Mouse (Mus musculus) induced T-regulatory cell, adult 2 months (primary cell): Measurements from ENCODE around the gene Thra.

Experiments used
- DNase-seq: peaks from one replicate; pipeline ENCODE4 v3.0.0-alpha.2; 2012; ENCODE audit warnings: low read depth

Gene Thra

DNA sequence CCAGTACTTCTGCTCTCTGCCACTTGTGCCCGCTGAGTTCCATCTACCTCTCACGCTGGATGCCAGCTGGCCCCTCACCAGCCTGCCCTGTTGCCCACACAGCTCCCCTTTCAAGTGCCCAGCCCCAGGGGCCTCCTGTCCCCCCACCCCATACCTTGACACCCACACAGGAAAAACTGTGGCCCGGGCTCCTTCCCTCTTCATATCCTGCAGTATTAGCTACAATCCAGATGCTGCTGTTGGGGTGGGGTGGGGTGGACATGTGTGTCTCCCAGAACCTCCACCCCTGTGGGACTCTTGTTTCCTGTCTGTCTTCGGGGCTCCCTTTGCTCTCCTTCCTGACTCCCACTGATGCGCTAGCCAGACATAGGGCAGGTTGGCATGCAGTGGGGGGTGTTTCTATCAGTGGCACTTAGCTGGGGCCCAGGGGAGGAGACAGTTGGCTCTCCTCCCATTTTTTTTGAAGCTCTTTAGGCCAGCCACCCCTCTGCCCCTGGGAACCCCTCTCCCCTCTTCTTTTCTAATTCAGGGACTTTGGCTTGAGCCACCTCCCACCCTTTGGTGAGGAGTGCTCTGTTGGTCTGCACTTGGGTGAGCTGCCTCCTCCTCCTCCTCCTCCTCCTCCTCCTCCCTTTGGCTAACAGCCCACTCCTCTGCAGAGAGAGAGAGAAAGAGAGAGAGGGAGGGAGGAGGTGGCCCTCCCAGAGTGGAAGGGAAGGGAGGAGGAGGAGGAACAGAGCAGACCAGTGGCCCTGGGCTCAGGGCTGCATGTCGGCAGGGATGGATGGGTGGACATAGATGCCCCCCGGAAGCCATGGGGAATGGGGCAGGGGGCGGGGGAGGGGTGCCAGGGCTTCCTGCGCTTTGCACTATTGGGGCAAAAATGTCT lies 25.2 kb downstream of the Thra start:
- no peak for DNase-seq

DNA sequence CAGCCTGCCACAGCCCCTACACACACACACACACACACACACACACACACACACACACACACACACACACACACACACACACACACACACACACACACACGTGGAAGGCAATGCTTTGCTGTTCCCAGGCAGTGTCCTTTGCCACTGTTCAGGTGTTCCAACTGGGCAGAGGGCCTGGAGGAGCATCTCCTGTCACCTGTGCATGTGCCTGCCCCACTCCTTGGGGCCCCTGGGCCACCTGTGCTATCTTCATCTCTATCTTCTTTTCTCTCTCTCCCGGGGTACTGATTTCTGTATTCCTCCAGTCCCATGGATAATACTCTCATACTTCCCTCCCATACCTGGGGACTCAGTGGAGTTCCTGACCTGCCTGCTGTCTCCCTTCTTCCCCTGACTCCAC lies 25.9 kb downstream of the Thra start:
- no peak for DNase-seq

- DNase-seq = no peak
These were observed 26.4 kb downstream of the Thra start for GRCm38 (mm10) chr11:98766816-98767215.

GRCm38 (mm10) chr11:98767276-98767675 lies 26.8 kb downstream of the Thra start:
- DNase-seq = no peak

DNA sequence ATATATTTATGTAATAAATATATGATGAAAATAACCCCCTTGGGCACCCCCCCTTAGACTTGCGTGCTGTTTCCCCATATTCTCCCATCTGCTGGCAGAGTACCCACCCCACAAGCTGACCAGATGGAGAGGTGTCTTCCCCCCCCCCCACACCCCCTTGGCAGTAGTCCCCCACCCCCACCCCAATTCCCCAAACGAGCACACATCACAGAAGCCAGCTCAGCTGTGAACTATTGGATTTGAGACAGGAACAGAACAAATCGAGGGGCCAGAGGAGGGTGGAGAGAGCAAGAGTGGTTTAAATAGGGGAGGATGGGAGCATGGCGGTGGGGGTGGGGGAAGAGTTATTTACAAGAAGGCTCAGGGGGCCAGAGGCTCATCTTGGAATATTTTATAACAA lies 27.3 kb downstream of the Thra start:
- no peak for DNase-seq

DNA sequence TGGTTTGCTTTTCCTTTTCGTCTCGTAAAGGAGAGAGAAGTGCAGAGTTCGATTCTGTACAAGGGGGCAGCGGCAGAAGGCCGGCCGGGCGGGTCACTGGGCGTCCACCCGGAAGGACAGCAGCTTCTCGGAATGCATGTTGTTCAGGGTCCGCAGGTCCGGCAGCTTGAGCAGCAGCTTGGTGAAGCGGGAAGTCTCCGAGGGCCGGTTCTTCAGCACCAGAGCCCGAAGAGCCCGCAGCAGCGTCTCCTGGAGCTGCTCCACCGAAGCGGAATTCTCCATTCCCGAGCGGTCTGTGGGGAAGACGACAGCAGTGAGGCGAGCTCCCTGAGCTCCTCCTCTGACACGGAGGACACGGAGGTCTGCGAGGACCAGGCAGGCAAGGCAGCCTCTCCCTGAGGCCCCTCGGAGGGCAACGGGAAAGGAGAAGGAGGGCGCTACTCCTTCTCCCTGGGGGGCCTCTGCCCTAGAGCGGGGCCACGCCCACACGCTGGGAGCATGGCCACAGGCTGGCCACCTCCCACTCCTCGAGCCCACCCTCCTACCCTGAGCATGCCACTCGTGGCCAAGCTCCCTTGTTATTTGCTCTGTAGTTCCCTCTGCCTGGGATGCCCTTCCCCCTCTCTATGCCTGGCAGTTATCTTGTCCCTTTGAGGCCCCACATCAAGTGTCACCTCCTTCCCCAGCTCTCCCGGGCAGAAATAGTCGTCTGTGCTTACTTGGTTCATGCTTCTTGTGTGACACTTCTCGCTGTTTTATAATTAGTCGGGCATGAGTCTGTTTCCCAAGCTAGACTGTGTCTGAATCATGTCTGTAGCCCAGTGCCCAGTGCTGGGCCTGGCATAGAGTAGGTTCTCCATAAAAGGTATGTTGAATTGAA lies 27.9 kb downstream of the Thra start:
- no peak for DNase-seq

GRCm38 (mm10) chr11:98769007-98769954 lies 28.8 kb downstream of the Thra start:
- DNase-seq = no peak

DNA sequence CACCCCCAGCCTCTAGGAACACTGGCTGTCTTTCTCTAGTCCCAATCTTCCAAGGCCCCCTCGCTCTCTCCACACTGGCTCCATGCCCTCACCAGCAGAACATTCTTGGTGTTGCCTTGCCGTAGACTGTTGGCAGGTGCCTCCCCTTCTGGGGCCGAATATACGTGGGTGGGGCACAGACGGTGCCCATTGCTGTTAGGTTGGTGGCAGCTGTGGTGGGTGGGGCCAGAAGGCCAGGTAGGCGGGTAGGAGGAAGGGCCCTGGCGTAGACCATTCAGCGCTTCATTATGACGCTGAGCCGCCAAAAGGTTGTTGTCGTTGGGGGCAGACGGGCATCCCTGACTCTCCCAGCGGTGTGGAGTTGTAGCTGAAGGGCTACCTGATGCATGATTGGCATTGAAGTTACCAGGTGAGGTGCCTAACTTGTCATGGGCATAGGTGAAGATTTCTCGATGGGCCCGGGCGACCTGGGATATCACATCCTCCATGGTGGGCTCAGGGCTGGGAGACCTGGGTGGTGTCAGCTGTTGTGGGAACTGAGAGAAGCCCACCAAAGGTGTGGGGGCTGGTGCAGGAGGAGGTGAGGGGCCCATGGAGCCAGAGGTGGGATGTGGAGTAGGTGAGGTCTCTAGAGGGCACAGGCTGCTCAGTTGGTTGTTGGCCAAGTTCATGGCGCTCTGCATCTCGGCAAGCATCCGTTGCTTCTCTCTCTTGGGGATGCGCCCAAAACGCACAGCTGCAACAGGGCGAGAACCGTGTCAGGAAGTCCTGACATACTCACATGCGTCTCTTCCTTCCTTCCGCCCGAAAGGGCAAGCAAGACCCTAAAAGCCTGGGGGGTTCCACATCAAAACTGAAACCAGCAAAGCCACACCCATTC lies 29.9 kb downstream of the Thra start:
- no peak for DNase-seq

- no peak for DNase-seq
These were observed 30.7 kb downstream of the Thra start for GRCm38 (mm10) chr11:98771131-98771530.

- no peak for DNase-seq
These were observed 31.5 kb downstream of the Thra start for GRCm38 (mm10) chr11:98771844-98772525.

- DNase-seq = peak; percentile 46
These were observed 32.3 kb downstream of the Thra start for GRCm38 (mm10) chr11:98772667-98773171.

DNA sequence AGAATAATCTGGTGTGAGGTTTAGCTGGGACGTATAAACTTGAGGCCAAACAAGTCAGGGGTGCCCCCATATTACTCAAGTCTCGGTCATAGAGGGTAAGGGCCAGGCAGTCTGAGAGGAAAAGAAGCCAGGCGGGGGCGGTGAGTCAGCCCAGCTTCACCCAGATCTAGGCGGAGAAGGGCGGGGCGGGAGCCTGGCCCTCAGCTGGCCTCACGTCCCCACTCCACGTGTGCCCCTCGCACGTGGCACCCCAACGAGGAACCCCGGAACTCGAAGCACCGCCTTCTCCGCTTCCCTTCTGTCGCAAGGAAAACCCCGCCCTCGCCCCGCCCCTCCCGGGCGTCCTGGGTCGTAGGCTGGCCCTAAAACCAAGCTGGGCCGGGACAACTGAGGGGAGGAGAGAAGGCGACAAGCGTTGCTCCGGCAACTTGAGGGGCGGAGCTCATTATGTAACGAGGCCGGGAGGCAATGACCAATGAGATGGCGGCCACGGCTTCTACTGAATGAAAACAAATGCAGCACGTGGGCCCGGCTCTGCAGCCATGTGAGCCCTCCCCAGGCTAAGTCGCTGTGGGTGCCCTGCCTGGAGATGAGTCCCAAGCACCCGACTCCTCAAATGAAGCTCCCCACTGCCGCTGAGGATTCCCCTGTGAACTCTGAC lies 33.3 kb downstream of the Thra start:
- peak; percentile 98 for DNase-seq

DNA sequence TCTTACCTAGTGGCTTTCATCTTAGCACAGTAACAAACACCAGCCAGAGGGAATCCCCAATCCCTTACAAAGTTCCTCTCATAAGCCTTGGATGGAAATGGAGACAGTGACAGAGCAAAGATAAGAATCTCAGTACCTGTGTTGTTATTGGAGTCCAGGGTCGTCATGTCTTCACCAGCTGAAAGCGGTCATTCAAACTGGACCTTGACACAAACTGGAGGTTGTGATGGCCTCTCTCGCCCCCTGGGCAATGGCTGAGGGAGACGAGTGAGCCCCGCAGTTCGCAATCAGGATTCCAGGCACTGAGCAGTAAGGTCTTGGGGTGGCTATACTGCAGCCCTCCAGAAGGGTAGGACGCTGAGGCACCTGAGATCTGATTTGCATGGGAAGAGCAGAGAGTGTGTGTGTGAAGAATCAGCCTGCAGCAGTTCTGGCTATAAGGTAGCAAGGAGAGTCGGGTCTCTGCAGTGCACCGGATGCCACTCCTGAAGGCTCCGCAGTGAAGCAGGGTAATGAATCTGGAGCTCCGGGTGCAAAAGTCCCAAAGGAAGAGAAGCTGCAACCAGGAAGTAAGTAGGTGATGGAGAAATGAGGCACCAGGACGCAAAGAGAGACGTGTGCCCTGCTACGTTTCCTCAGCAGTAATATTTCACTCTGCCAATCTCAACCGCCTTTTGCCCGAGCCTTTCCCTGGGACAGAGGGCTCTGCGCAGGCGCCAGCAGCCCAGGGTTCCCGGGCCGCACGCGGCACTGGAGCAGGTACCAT lies 34.3 kb downstream of the Thra start, which contains the start of gene Nr1d1:
TSS of gene Nr1d1 (minus strand) at position 752 of the 766 bp plus-strand sequence.
- no peak for DNase-seq

DNA sequence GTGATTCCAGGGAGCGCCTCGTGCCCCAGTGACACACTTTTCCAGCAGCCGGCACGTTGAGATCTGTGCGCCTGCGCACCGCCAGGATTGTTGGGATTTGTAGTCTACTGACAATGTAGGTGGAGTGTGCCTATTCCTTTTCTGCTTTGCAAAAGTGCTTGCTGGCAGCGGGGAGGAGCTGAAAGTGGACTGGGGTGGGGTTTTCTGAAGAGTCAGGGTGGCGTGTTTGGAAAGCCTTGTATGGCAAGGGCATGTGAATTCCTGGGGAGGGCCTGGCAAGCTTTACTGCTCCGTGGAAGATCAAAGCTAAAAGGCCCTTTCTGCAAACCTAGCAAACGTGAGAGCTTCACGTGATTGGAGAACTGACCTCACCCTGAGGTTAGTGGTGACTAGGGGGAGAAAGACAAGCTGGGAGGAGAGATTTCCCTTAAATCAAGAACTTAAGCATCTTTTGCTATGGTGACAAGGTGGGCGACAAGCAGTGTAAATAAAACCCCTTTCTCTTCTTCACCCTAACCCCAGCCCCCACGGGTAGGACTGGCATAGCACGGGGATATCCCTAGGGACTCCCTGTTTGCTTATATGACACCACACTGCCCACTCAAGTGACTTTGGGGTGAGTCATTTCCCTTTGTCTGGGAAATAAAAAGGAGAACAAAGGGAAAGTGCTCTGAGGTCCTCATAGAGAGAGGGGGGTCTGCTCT lies 35.1 kb downstream of the Thra start:
- DNase-seq = peak; percentile 82

GRCm38 (mm10) chr11:98776052-98776764 lies 35.8 kb downstream of the Thra start:
- DNase-seq = no peak

GRCm38 (mm10) chr11:98776843-98777590 lies 36.6 kb downstream of the Thra start:
- DNase-seq = no peak

DNA sequence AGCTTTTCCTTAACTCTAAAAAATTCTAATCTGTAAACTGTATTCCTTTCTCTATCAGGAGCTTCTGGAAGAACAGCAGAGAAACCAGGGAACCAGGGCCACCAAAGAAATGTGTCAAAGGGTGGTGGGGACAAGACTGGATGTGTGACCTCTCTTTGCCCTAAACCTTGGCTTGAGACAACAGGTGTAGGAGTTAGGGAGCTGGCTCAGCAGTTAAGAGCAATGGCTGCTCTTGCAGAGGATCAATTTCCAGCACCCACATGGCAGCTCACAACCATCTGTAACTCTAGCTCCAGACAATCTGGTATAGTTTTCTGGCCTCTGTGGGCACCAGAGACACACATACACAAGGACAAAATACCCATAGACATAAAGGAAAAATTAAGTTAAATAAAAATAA lies 37.5 kb downstream of the Thra start:
- DNase-seq = no peak
